Mouse (Mus musculus) MEL (cell line): ENCODE data around the gene Lrp3.

Experiments
- CHD1 ChIP-seq: IDR thresholded peaks from 2 replicates; pipeline ENCODE4 v1.6.1; 2012; ENCODE audit warnings: low read depth, mild to moderate bottlenecking, inconsistent platforms, low read length, improper control_type of control experiment
- CTCF ChIP-seq, 3 experiments: IDR thresholded peaks in 2 of 3; conservative IDR thresholded peaks in 1 of 3; 2 replicates each; pipeline ENCODE4 v1.5.1; 2011 to 2012; ENCODE audit warnings: low read length in 3 of 3, low read depth in 2 of 3, mild to moderate bottlenecking in 2 of 3, improper control_type of control experiment in 1 of 3, inconsistent platforms in 1 of 3, mixed read lengths in 1 of 3, moderate library complexity in 1 of 3; ENCODE audit not compliant: control insufficient read depth in 1 of 3, insufficient read depth in 1 of 3, poor library complexity in 1 of 3, severe bottlenecking in 1 of 3
- ELF1 ChIP-seq: IDR thresholded peaks from 2 replicates; pipeline ENCODE4 v1.6.1; 2014; ENCODE audit warnings: low read depth, mild to moderate bottlenecking, inconsistent platforms, low read length, improper control_type of control experiment, moderate library complexity
- GATA1 ChIP-seq: IDR thresholded peaks from 2 replicates; pipeline ENCODE4 v1.6.1; 2011; ENCODE audit warnings: low read depth, low read length, improper control_type of control experiment
- KAT2A ChIP-seq: conservative IDR thresholded peaks from 2 replicates; pipeline ENCODE4 v1.6.1; 2012; ENCODE audit warnings: low read depth, low read length, improper control_type of control experiment, inconsistent platforms
- MAFK ChIP-seq: IDR thresholded peaks from 2 replicates; pipeline ENCODE4 v1.6.1; 2011; ENCODE audit warnings: low read depth, mild to moderate bottlenecking, low read length, improper control_type of control experiment, borderline replicate concordance
- SIN3A ChIP-seq: IDR thresholded peaks from 2 replicates; pipeline ENCODE4 v1.6.1; 2012; ENCODE audit warnings: low read length, improper control_type of control experiment, inconsistent platforms
- SMC3 ChIP-seq: IDR thresholded peaks from 2 replicates; pipeline ENCODE4 v1.6.1; 2011; ENCODE audit warnings: low read depth, low read length, improper control_type of control experiment
- TAL1 ChIP-seq: IDR thresholded peaks from 2 replicates; pipeline ENCODE4 v1.6.1; 2012; ENCODE audit warnings: mild to moderate bottlenecking, inconsistent platforms, low read length, moderate library complexity, mixed read lengths

- no peak for TF ChIP-seq TAL1
- no peak for TF ChIP-seq CTCF (IDR thresholded peaks at IDR 0.05 in 2 of 3, conservative IDR thresholded peaks at IDR 0.05 in 1 of 3; ENCODE audit: control insufficient read depth in 1 of 3, insufficient read depth in 1 of 3, low read depth in 2 of 3, low read length in 3 of 3, poor library complexity in 1 of 3, severe bottlenecking in 1 of 3)
- no peak for TF ChIP-seq KAT2A
- TF ChIP-seq SIN3A, result no peak
- no peak for TF ChIP-seq ELF1
- no peak for TF ChIP-seq SMC3
- no peak for TF ChIP-seq GATA1
- no peak for TF ChIP-seq MAFK
- TF ChIP-seq CHD1, result no peak
Observed at GRCm38 (mm10) chr7:35164131-35164530, 51.2 kb downstream of the Lrp3 start.
